Mouse (Mus musculus) thymus, adult 2 months (tissue): ENCODE data around the gene Josd2. TPM values are rescaled to one million over a fixed set of nuclear protein-coding genes. Genes with fewer than 3 reads are reported as not detected.

ENCODE experiments used
- DNase-seq: peaks from one replicate; pipeline ENCODE4 v3.0.0; 2021
- H3K27ac ChIP-seq: fragments of 200-500 bp; 2 replicates; pipeline ENCODE4 v1.5.1; 2012; ENCODE audit warnings: low read length, control low read depth; ENCODE audit not compliant: control insufficient read depth, insufficient read depth
- H3K27me3 ChIP-seq: fragments of 200-500 bp; 2 replicates; pipeline ENCODE4 v1.6.1; 2012; ENCODE audit warnings: mild to moderate bottlenecking, low read length, moderate library complexity, mixed read lengths; ENCODE audit not compliant: control insufficient read depth, insufficient read depth
- H3K36me3 ChIP-seq: fragments of 200-500 bp; 2 replicates; pipeline ENCODE4 v1.6.1; 2012; ENCODE audit warnings: mild to moderate bottlenecking, low read length, moderate library complexity; ENCODE audit not compliant: control insufficient read depth, insufficient read depth
- H3K4me1 ChIP-seq: fragments of 200-500 bp; replicated peaks from 2 replicates; pipeline ENCODE4 v1.6.1; 2012; ENCODE audit warnings: low read length; ENCODE audit not compliant: control insufficient read depth, insufficient read depth
- H3K4me3 ChIP-seq: fragments of 200-500 bp; 2 replicates; pipeline ENCODE4 v1.5.1; 2012; ENCODE audit warnings: mild to moderate bottlenecking, low read length, control low read depth, moderate library complexity; ENCODE audit not compliant: control insufficient read depth, insufficient read depth
- CTCF ChIP-seq: fragments of 200-500 bp; IDR thresholded peaks from 2 replicates; pipeline ENCODE4 v1.5.1; 2012; ENCODE audit warnings: mild to moderate bottlenecking, control low read depth, low read length, moderate library complexity, borderline replicate concordance; ENCODE audit not compliant: control insufficient read depth, poor library complexity, insufficient read depth; ENCODE audit errors: extremely low read depth
- POLR2A ChIP-seq: fragments of 200-500 bp; IDR thresholded peaks from 2 replicates; pipeline ENCODE4 v1.6.1; 2012; ENCODE audit warnings: mild to moderate bottlenecking, low read length, control low read depth, moderate library complexity; ENCODE audit not compliant: control insufficient read depth, poor library complexity, insufficient read depth; ENCODE audit errors: extremely low read depth
- WGBS: fragments of 180-500 bp; shearing (Covaris S2); methylation state at CpG from one replicate; pipeline ENCODE4 v1.1.7; 2018; 5-methylcytosine and 5-hydroxymethylcytosine counted together
- polyA plus RNA-seq: library from polyadenylated mRNA; depleted of rRNA; stranded (reverse); fragments of >200 nt; gene quantifications from 2 replicates; pipeline ENCODE4 v1.2.3, GENCODE M21; 2012

The Josd2 gene
- polyA plus RNA-seq, 1 experiment, result 142 TPM

GRCm38 (mm10) chr7:44440479-44440878 is 27.3 kb upstream of the Josd2 start:
- Histone ChIP-seq H3K36me3 (no peaks in the 10 kb centered on the region), H3K4me3 (no peak overlapping the region), H3K27me3 (peaks cover 9% of the 10 kb centered on the region; the same call in 1 of the 2 replicates), H3K27ac (no peak overlapping the region), H3K4me1 (no peaks in the 10 kb centered on the region)
- no peak for DNase-seq
- TF ChIP-seq CTCF (no peak), POLR2A (no peak)
- 81% methylated on average over 1 of the region's 1 CpGs for WGBS

- TF ChIP-seq CTCF, result no peak
- no peak for TF ChIP-seq POLR2A
- Histone ChIP-seq H3K36me3 (no peaks in the 10 kb centered on the region), H3K27me3 (peaks cover 9% of the 10 kb centered on the region; the same call in 1 of the 2 replicates), H3K27ac (no peak overlapping the region), H3K4me1 (no peaks in the 10 kb centered on the region), H3K4me3 (no peak overlapping the region)
- no peak for DNase-seq
- 25% methylated on average over 1 of the region's 1 CpGs for WGBS
Observed at GRCm38 (mm10) chr7:44441180-44441579, 26.6 kb upstream of the Josd2 start.

GRCm38 (mm10) chr7:44441648-44442109 is 26.1 kb upstream of the Josd2 start:
- Histone ChIP-seq H3K4me3 (no peak overlapping the region), H3K36me3 (no peaks in the 10 kb centered on the region), H3K27ac (no peak overlapping the region), H3K4me1 (no peaks in the 10 kb centered on the region), H3K27me3 (peaks cover 9% of the 10 kb centered on the region; the same call in 1 of the 2 replicates)
- WGBS, result 6% methylated on average over 12 of the region's 14 CpGs
- no peak for TF ChIP-seq POLR2A
- no peak for TF ChIP-seq CTCF
- no peak for DNase-seq

GRCm38 (mm10) chr7:44442407-44442821 is 25.4 kb upstream of the Josd2 start:
- Histone ChIP-seq H3K27me3 (peaks cover 9% of the 10 kb centered on the region; the same call in 1 of the 2 replicates), H3K4me3 (no peak overlapping the region)

GRCm38 (mm10) chr7:44443268-44444173 is 24.3 kb upstream of the Josd2 start:
- Histone ChIP-seq H3K4me3 (no peak overlapping the region), H3K4me1 (no peaks in the 10 kb centered on the region), H3K27ac (no peak overlapping the region), H3K36me3 (no peaks in the 10 kb centered on the region), H3K27me3 (peaks cover 9% of the 10 kb centered on the region; the same call in 1 of the 2 replicates)
- WGBS, result 25% methylated on average over 20 of the region's 20 CpGs
- DNase-seq, result no peak
- no peak for TF ChIP-seq POLR2A
- TF ChIP-seq CTCF, result no peak

More at GRCm38 (mm10) chr7:44442407-44442821, 25.4 kb upstream of the Josd2 start:
- H3K4me1 ChIP-seq, result no peaks in the 10 kb centered on the region
- WGBS, result 5% methylated on average over 14 of the region's 14 CpGs
- no peak overlapping the region for H3K27ac ChIP-seq
- TF ChIP-seq POLR2A (no peak), CTCF (no peak)
- DNase-seq, result no peak
- H3K36me3 ChIP-seq, result no peaks in the 10 kb centered on the region

- no peak overlapping the region for H3K4me3 ChIP-seq
- H3K4me1 ChIP-seq, result no peaks in the 10 kb centered on the region
- H3K27me3 ChIP-seq, result peaks cover 9% of the 10 kb centered on the region; the same call in 1 of the 2 replicates
- H3K36me3 ChIP-seq, result no peaks in the 10 kb centered on the region
- TF ChIP-seq CTCF, result no peak
- TF ChIP-seq POLR2A, result no peak
- 12% methylated on average over 29 of the region's 29 CpGs for WGBS
- DNase-seq, result no peak
- no peak overlapping the region for H3K27ac ChIP-seq
Observed at GRCm38 (mm10) chr7:44444886-44445527, 22.8 kb upstream of the Josd2 start.
